Mouse (Mus musculus) heart, embryonic 13.5 days (tissue): ENCODE results near the gene Acbd6. TPM values are rescaled to one million over a fixed set of nuclear protein-coding genes. Genes with fewer than 3 reads are reported as not detected.
A peak's percentile ranks its signal among the peaks of the same experiment; 100 is the strongest.

ENCODE experiments used
- ATAC-seq: fragments of 200-750 bp; cut with Nextera tagmentation; 2 replicates; pipeline ENCODE4 v1.8.0; 2017; ENCODE audit warnings: moderate TSS enrichment; ENCODE audit not compliant: insufficient number of reproducible peaks, low FRiP score, low TSS enrichment; ENCODE audit errors: extremely low read depth
- H3K27ac ChIP-seq: fragments of 300-500 bp; sonication (generic); replicated peaks from 2 replicates; pipeline ENCODE4 v1.5.1; 2015; ENCODE audit warnings: moderate library complexity, mild to moderate bottlenecking, inconsistent platforms
- H3K27me3 ChIP-seq: fragments of 300-500 bp; sonication (generic); replicated peaks from 2 replicates; pipeline ENCODE4 v1.6.1; 2015; ENCODE audit warnings: mild to moderate bottlenecking, inconsistent platforms
- H3K36me3 ChIP-seq: fragments of 300-500 bp; sonication (generic); 2 replicates; pipeline ENCODE4 v1.6.1; 2015; ENCODE audit warnings: mild to moderate bottlenecking, inconsistent platforms
- H3K4me1 ChIP-seq: fragments of 300-500 bp; sonication (generic); 2 replicates; pipeline ENCODE4 v1.6.1; 2015; ENCODE audit warnings: inconsistent platforms
- H3K4me2 ChIP-seq: fragments of 300-500 bp; sonication (generic); 2 replicates; pipeline ENCODE4 v1.6.1; 2015; ENCODE audit warnings: inconsistent platforms, mild to moderate bottlenecking, moderate library complexity
- H3K4me3 ChIP-seq: fragments of 300-500 bp; sonication (generic); 2 replicates; pipeline ENCODE4 v1.5.1; 2015; ENCODE audit warnings: moderate library complexity, mild to moderate bottlenecking, inconsistent platforms
- H3K9ac ChIP-seq: fragments of 300-500 bp; sonication (generic); 2 replicates; pipeline ENCODE4 v1.6.1; 2015; ENCODE audit warnings: inconsistent platforms, mild to moderate bottlenecking, moderate library complexity
- H3K9me3 ChIP-seq: fragments of 300-500 bp; sonication (generic); 2 replicates; pipeline ENCODE4 v1.6.1; 2016; ENCODE audit warnings: inconsistent platforms
- WGBS: fragments of 180-500 bp; shearing (Covaris S2); methylation state at CpG from one replicate; pipeline ENCODE4 v1.1.7; 2015; ENCODE audit warnings: mixed read lengths; 5-methylcytosine and 5-hydroxymethylcytosine counted together
- polyA plus RNA-seq: library from polyadenylated mRNA; unstranded; fragments of >200 nt; fragmentation: Nextera tagmentation; extraction: Ambion mirVana; gene quantifications from 2 replicates; pipeline ENCODE4 v1.2.1, GENCODE M21; 2015

Gene Acbd6
- polyA plus RNA-seq, 1 experiment from 2014 or later: 49.6 TPM

DNA sequence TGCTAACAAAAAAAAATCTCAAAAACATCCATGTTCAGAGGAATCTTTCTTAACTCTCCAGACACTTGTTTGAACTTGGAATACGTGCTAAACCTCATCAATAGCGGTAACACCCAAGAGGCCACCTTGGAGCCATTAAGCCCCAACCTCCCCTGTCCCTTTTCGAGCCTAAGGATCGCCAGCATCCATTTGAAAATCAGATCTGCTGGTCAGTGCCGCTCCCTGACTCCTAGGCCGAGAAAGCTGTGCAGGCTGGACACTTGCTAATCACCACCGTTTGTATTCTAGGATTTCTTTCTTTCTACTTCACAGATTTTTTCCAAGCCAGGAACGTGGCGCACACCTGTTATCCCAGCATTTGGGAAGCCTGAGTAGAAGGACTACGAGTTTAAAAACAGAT lies 169.9 kb downstream of the Acbd6 start:
- Histone ChIP-seq H3K36me3 (no peaks in the 10 kb centered on the region), H3K4me2 (no peak overlapping the region), H3K27me3 (peaks cover 98% of the 10 kb centered on the region), H3K9ac (no peak overlapping the region), H3K9me3 (no peaks in the 10 kb centered on the region), H3K4me3 (no peak overlapping the region), H3K27ac (no peak overlapping the region), H3K4me1 (peaks cover 1% of the 10 kb centered on the region; the same call in 1 of the 2 replicates)
- ATAC-seq: no peak
- WGBS: 31% methylated on average over 10 of the region's 10 CpGs

DNA sequence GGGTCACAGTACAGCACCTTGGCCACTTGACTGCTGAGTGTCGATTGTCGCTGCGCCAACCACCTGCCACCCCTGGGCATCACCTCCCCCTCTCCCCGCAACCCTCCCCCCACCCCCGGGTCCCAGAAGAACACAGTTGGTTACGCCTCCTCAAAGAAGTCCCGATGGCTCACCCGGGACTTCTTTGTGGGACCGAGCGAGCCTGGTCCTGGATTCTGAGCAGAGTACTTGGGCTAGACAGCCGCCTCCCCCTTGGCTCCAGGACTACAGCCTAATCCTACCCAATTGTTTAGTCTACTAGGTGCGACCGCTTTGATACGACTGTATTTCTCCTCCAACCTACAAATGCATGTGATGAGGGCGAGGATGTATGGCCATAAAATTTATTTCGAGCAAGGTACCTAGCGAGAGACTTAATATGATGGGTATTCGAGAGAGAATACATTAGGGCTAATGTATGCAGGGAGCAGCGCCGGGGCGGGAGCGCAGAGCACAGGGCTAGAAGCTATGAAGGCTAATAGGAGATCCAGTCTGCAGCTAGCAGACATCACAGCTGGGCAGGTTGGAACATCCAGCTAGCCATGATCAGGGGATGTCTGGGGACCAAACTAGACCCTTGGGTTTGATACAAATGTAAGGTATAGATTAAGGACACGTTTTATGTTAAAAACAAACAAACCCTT lies 171.3 kb downstream of the Acbd6 start:
- no peaks in the 10 kb centered on the region for H3K36me3 ChIP-seq
- no peaks in the 10 kb centered on the region for H3K9me3 ChIP-seq
- peaks cover 98% of the 10 kb centered on the region for H3K27me3 ChIP-seq
- no peak overlapping the region for H3K4me2 ChIP-seq
- H3K9ac ChIP-seq: no peak overlapping the region
- no peak overlapping the region for H3K27ac ChIP-seq
- WGBS: 3% methylated on average over 23 of the region's 23 CpGs
- no peak for ATAC-seq
- no peaks in the 10 kb centered on the region for H3K4me1 ChIP-seq
- no peak overlapping the region for H3K4me3 ChIP-seq

DNA sequence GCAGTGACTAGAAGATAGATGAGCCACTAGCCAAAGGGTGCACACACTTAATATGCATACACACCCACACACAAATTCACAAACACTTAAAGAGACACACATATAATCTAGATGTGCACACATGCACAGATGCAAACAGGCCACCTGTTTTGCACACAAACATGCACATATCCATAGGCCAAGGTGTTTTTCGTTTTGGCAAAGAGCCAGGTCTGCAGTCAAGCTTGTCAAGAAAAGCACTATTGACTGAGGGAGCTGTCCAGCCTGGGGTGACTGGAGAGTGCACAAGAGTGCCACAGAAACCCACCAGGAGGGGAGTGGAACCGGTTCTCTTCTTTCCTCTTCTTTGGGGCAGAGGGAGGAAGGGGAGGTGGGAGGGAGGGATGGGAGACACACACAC lies 173.2 kb downstream of the Acbd6 start:
- Histone ChIP-seq H3K4me1 (no peaks in the 10 kb centered on the region), H3K9me3 (no peaks in the 10 kb centered on the region), H3K4me2 (no peak overlapping the region), H3K27ac (no peak overlapping the region), H3K36me3 (no peaks in the 10 kb centered on the region), H3K9ac (no peak overlapping the region), H3K27me3 (peaks cover 97% of the 10 kb centered on the region), H3K4me3 (no peak overlapping the region)
- no peak for ATAC-seq
- 0% methylated on average over 2 of the region's 2 CpGs for WGBS

GRCm38 (mm10) chr1:155736096-155736825 lies 178.3 kb downstream of the Acbd6 start:
- Histone ChIP-seq H3K27me3 (peaks cover 99% of the 10 kb centered on the region), H3K9me3 (no peaks in the 10 kb centered on the region), H3K27ac (no peak overlapping the region), H3K9ac (no peak overlapping the region), H3K36me3 (no peaks in the 10 kb centered on the region), H3K4me3 (0 out of 2 replicates have a peak overlapping the region, but pooled peaks have one; percentile 2), H3K4me1 (peaks cover 28% of the 10 kb centered on the region), H3K4me2 (no peak overlapping the region)
- ATAC-seq: no peak
- WGBS: 1% methylated on average over 26 of the region's 26 CpGs

- Histone ChIP-seq H3K27ac (no peak overlapping the region), H3K4me1 (peaks cover 37% of the 10 kb centered on the region), H3K36me3 (no peaks in the 10 kb centered on the region), H3K27me3 (peaks cover 99% of the 10 kb centered on the region), H3K9me3 (no peaks in the 10 kb centered on the region), H3K4me2 (peak overlapping the region; percentile 14), H3K4me3 (peak overlapping the region; percentile 5), H3K9ac (no peak overlapping the region)
- no peak for ATAC-seq
- WGBS: under 1% methylated on average over 58 of the region's 58 CpGs
Observed at GRCm38 (mm10) chr1:155737017-155737808, 179.3 kb downstream of the Acbd6 start.

- no peak for ATAC-seq
- Histone ChIP-seq H3K4me1 (peaks cover 43% of the 10 kb centered on the region), H3K4me2 (peak overlapping the region; percentile 14; the same call in 1 of the 2 replicates), H3K27ac (no peak overlapping the region), H3K27me3 (peaks cover 99% of the 10 kb centered on the region), H3K9ac (no peak overlapping the region), H3K4me3 (peak overlapping the region; percentile 2; the same call in 1 of the 2 replicates), H3K9me3 (no peaks in the 10 kb centered on the region), H3K36me3 (no peaks in the 10 kb centered on the region)
- WGBS: 1% methylated on average over 25 of the region's 25 CpGs
Observed at GRCm38 (mm10) chr1:155737809-155738383, 180.0 kb downstream of the Acbd6 start.

Other genes with a start within 250 kb of the Acbd6 start
- 9.5 and 10.3 TPM in 2 replicates for gene Xpr1, start 140.7 kb upstream of the Acbd6 start, polyA plus RNA-seq
- not detected in 2 replicates for gene Lhx4, start 193.6 kb downstream of the Acbd6 start, polyA plus RNA-seq